Mouse (Mus musculus) thymus, postnatal 14 days (tissue): ENCODE results near the gene Mxra8.

Experiments used
- DNase-seq: peaks from one replicate; pipeline ENCODE4 v3.0.0; 2021

Gene Mxra8

DNA sequence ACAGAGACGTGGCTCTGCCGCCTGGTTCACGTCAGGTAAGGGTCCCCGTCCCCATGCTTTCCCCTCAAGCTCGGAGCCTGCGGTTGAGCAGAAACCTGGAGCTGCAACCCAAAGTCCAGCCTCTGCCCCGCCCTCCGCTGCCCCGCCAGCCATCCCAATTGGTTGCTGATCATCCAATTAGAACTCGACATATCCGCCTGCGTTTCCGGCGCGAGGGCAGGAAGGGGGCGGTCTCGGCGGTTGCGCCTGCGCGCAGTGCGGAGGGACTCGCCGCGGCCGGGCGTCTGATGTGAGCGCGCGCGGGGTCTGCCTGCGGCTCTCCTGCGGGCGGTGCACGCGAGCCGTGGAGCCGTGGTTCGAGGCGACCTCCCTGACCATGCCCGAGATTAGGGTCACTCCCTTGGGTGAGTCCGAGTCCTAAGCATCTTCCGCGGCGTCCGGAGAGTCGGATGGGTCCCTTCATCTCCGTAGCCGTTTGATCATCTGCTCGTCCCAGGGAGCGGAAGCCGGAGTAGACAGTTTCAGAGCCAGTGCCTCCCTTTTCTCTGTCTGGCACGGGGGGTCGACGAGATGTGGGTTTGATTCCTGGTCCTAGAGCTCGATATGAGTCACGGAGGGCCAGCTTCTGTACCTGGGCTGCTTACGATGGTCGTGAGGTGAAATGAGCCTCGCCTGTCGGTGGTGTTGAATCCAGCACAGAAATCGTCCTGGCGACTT is 30.0 kb downstream of the Mxra8 start, which contains the start of the genes Cptp and Ints11:
Gene Cptp (minus strand): TSS at position 124 of the 717 bp plus-strand sequence.
Gene Ints11 (plus strand): TSS at position 230 of the 717 bp plus-strand sequence.
- peak; percentile 97 for DNase-seq

DNA sequence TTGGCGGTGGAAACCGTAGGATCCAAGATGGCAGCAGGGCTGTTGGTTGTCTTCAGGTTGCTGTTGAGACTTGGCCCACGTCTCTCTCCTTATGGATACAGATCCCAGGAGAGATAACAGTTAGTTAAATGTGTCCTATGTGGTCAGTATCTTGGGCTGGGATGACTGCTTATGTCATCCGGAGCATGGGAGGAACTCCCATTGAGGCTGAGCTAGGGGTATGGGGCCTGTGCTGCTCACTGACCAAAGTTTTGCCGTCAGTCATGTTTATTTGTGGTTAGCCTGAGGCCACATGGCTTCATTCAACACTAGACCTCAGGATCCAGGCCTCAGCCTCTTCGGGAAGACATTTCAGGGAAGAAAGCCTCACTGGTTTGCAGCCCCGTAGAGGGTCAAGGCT is 31.9 kb downstream of the Mxra8 start:
- no peak for DNase-seq

DNA sequence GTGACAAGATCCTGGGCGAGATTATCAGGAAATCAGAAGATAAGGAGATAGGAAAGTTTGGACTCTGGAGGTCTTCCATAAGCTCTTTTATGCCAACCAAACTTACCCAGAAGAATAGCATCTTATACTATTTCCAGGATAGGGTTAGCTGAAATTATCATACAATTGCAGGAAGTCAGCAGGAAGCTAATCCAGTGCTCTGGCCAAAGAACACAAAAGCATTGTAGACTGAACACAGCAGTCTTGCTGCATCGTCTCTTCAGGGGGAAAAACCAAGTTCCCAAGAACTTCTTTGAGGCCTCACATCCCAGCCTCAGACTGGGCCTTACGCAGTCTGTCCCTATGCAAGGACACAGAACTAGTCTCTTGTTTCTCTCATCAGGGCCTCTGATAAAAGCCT is 44.1 kb downstream of the Mxra8 start:
- no peak for DNase-seq

- no peak for DNase-seq
Observed at GRCm38 (mm10) chr4:155886330-155886729, 46.9 kb downstream of the Mxra8 start.

DNA sequence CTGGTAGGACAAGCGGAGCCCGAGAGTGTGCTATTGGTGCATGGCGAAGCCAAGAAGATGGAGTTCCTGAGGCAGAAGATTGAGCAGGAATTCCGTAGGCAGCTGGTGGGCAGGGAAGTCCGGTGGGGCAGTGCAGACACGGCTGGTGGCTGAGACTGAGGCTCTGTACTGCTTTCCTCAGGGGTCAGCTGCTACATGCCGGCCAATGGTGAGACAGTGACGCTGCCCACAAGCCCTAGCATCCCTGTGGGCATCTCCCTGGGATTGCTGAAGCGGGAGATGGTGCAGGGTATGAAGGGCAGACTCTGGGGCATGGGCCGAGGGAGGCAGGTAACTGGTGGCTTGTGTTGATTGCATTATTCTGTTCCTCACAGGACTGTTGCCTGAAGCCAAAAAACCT is 48.2 kb downstream of the Mxra8 start:
- no peak for DNase-seq

DNA sequence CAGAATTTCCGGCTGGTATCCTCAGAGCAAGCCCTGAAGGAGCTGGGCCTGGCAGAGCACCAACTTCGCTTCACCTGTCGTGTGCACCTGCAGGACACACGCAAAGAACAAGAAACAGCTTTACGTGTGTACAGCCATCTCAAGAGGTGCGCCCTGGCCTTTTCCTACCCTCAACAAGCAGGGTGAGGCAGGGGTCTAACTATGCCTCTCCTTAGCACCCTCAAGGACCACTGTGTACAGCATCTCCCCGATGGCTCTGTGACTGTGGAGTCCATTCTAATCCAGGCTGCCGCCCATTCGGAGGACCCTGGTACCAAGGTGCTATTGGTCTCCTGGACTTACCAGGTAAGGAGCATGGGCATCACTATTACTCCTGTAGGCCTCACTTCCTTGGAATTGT is 48.7 kb downstream of the Mxra8 start:
- no peak for DNase-seq

DNA sequence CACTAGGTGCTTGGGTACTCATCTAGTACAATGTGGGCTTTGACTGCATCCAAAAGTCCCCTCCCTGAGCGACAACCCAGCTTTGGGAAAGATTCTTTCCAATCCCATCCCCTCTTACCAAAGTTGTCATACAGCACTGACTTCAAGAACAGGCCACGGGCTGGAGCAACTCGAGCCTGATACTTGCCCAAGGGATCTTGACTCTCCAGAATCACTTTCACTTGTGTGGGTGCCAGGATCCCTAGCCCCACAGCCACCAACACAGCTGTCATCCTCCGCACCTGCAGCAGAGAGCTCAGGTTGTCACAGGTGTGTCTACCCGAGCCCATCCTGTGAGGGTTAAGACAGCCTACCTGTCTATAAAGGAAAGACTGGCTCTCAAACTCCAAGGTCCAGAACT is 49.8 kb downstream of the Mxra8 start:
- DNase-seq: no peak

DNA sequence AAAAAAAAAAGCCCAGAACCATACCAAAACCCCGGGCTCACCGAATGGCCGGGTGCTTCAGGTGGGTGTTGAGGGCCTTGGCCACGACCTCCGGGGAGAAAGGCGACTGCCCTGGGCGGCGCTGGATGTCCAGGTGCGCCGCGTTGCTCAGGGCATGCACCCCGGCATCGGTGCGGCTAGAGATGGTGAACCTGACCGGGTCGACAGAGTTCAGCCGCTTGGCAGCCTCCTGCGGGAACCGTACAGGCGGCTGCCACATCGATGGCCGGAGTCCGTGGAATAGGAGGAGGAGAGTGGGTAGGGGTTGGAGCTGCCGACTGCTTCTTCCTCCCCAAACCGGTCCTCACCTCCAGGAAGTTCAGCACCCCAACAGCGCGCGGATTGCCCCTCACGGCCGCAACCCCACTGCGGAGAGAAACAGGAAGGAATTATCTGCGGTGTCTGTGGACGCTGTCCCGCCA is 51.6 kb downstream of the Mxra8 start:
- DNase-seq: no peak

- peak; percentile 99 for DNase-seq
Observed at GRCm38 (mm10) chr4:155891551-155892001, 52.1 kb downstream of the Mxra8 start, which contains the start of the genes Pusl1 and Acap3. Pusl1 (minus strand) TSS chr4:155891781. Acap3 (plus strand) TSS chr4:155891822.

GRCm38 (mm10) chr4:155892017-155892416 is 52.5 kb downstream of the Mxra8 start:
- peak; percentile 91 for DNase-seq

DNA sequence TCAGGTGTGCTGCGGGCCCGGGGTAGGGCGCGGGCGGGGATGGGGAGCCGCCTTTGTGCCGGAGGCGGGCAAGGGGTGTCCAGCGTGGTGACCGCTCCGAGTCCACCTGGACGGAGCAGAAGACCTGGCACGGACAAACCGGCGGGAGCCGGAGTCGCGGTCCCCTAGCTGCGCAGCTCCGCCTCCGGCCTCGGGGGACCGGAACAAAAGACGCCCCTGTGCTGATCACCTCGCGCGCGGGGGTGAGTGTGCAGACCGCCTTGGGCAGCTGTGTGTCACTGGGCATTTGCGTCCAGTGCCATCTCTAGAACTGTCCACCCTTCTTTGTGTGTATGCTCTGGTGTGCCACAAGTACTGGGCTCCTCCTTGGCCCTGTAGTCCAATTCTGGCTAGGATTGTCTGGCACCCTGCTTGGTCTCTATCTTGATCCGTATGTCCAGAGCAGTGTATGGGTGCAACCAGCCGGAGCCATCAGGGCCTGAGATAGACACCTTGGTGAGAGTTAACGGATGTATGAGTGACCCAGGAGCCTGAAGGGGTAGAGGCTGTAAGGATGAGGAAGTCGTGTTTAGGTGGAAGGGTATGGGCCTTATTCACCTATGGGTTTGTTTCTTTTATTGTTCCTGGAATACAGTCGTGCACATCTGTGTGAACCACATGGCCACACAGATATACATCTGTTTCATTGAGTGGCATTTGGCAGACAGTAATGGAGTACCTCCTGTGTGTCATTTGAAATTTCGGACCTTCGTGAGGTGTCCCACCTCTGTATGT is 53.1 kb downstream of the Mxra8 start:
- DNase-seq: peak; percentile 63

- peak; percentile 2 for DNase-seq
Observed at GRCm38 (mm10) chr4:155893212-155893690, 53.8 kb downstream of the Mxra8 start.
